Mouse (Mus musculus) kidney, adult 2 months (tissue): ENCODE measurements around the gene Atp5k.

ENCODE experiments used
- CTCF ChIP-seq: fragments of 200-500 bp; conservative IDR thresholded peaks from 2 replicates; pipeline ENCODE4 v1.5.1; 2011; ENCODE audit warnings: low read depth, mild to moderate bottlenecking, control low read depth, low read length, moderate library complexity, mixed read lengths; ENCODE audit not compliant: insufficient read depth, insufficient read length
- POLR2A ChIP-seq: fragments of 200-500 bp; IDR thresholded peaks from one replicate; pipeline ENCODE4 v1.6.1; 2011; ENCODE audit warnings: low read depth, low read length, control low read depth

DNA sequence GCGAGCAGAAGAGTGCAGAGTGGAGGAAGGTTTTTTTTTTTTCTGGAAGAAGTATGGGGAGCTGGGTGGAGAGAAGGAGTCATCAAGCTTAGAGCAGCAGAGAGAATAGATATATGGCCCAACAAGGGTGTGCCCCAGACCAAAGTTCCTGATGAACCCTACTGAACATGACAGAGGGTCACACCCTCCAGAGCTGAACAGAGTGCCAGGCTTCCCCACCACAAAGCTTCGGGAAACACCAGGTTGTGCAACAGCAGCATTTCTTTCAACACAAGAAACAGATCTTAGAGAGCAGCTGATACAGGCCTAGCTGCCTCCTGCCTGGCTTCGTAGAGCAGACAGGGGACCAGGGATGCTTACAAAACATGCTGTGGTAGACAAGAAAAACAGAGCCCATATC, 12.7 kb upstream of the Atp5k start:
- TF ChIP-seq CTCF (no peak), POLR2A (no peak)
